Mouse (Mus musculus): ENCODE data around the gene Spdye4b. TPM values are rescaled to one million over a fixed set of nuclear protein-coding genes. Genes with fewer than 3 reads are reported as not detected.

Gene Spdye4b
- polyA plus RNA-seq, 1 experiment from 2014 or later = not detected

DNA sequence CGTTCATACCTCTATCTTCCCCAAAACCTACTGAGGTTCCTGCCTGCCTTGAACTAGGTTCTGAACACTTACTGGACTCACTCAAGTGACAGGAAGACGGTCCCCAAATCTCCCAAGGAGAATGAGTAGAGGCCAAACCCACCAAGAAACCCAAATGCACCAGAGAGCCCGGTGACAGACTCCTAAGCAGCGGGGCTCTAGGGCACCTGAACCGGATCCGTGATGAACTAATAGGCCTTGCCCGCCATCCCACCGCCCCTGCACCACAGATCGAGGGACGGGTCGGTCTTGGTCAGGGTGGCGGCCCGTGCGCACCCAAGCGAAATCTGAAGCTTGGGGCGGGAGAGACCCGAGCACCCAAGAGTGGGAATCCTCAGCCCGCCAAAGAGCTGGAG lies 72.0 kb downstream of the Spdye4b start:
- WGBS (ENCODE audit: missing documents) = 55% methylated on average over 18 of the region's 18 CpGs

DNA sequence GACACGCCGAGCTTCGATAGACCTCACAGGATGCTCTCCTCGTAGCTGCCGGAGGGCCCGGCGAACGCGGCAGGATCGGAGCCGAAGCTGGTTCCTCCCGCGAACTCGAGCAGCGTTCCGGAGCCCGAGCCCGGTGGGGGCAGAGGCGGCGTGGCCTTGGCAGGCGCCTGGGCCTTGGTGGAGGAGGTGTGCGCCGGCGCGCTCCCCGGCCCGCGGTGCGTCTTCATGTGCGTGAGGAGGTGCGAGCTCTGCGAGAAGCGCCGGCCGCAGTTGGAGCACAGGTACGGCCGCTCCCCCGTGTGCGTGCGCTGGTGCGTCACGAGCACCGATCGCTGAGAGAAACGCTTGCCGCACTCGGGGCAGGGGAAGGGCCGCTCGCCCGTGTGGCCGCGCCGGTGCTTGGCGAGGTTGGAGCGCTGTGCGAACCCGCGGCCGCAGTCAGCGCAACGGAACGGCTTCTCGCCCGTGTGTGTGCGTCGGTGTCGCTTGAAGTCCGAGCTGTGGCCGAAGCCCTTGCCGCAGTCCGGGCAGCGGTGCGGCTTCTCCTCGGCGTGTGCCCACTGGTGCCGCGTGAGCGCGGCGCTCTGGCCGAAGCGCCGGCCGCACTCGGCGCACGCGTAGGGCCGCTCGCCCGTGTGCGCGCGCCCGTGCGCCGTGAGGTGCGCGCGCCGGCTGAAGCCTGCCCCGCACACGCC lies 72.5 kb downstream of the Spdye4b start:
- no peak overlapping the region for H3K27ac ChIP-seq
- no peaks in the 10 kb centered on the region for H3K36me3 ChIP-seq (ENCODE audit: inconsistent target)
- no peak overlapping the region for H3K4me3 ChIP-seq (ENCODE audit: inconsistent target)
- WGBS (ENCODE audit: missing documents) = 13% methylated on average over 89 of the region's 103 CpGs
- H3K79me2 ChIP-seq (ENCODE audit: inconsistent target) = no peaks in the 10 kb centered on the region

More for the DNA sequence above, 72.0 kb downstream of the Spdye4b start:
- no peak overlapping the region for H3K27ac ChIP-seq
- 0 out of 2 replicates have a peak, but pooled peaks cover 3% of the 10 kb centered on the region for H3K36me3 ChIP-seq (ENCODE audit: inconsistent target)
- no peak overlapping the region for H3K4me3 ChIP-seq (ENCODE audit: inconsistent target)
- H3K79me2 ChIP-seq (ENCODE audit: inconsistent target) = no peaks in the 10 kb centered on the region

DNA sequence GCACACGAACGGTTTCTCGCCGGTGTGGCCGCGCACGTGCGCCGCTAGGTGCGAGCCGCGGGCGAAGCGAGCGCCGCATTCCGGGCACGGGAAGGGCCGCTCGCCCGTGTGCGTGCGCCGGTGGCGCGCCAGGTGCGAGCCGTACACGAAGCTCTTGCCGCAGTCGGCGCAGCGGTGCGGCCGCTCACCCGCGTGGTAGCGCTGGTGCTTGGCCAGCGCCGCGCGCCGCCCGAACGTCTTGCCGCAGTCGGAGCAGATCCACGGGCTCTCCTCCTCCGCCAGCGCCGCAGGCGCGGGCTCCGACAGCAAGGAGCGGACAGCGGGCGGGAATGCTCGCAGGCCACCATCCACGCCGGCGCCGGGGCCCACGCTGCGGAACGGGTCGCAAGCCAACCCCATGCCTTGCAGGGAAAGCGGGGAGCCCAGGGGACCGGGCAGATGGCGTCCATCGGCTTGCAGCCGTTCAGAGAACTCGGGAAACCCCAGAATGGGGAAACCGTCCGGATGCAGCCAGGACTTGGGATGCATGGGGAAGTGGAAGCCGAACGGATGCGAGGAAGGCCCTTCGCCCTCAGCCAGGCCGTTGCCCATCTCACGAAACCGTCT lies 73.2 kb downstream of the Spdye4b start:
- Histone ChIP-seq H3K4me3 (ENCODE audit: inconsistent target) (no peak overlapping the region), H3K79me2 (ENCODE audit: inconsistent target) (no peaks in the 10 kb centered on the region), H3K27ac (no peak overlapping the region), H3K36me3 (ENCODE audit: inconsistent target) (no peaks in the 10 kb centered on the region)
- WGBS (ENCODE audit: missing documents) = 11% methylated on average over 78 of the region's 81 CpGs

Other genes starting within 250 kb of the Spdye4b start
- gene Fscn1, start 220.7 kb upstream of the Spdye4b start, polyA plus RNA-seq (2018) = 0.81 to 1.8 TPM (median 0.94 TPM) in 3 replicates
- 21.4 to 26.2 TPM (median 23.3 TPM) in 3 replicates for gene Rnf216, start 68.0 kb upstream of the Spdye4b start, polyA plus RNA-seq (2018)
- not detected in 3 replicates for gene Olfr718-ps1, start 33.4 kb upstream of the Spdye4b start, polyA plus RNA-seq (2018)
- gene Rbak, start 242 bp upstream of the Spdye4b start, polyA plus RNA-seq (2018) = 4.6 to 4.9 TPM (median 4.8 TPM) in 3 replicates
- gene Spdye4a, start 45.9 kb downstream of the Spdye4b start, polyA plus RNA-seq (2018) = not detected in 3 replicates
- 4.7 to 6.0 TPM (median 5.2 TPM) in 3 replicates for gene Zfp12, start 54.1 kb downstream of the Spdye4b start, polyA plus RNA-seq (2018)
- 2.5 TPM in 3 replicates for gene Zfp316, start 89.0 kb downstream of the Spdye4b start, polyA plus RNA-seq (2018)
- gene Zfp853, start 112.6 kb downstream of the Spdye4b start, polyA plus RNA-seq (2018) = not detected in 3 replicates
- gene E130309D02Rik, start 134.3 kb downstream of the Spdye4b start, polyA plus RNA-seq (2018) = 11.1 to 17.3 TPM (median 13.0 TPM) in 3 replicates
- gene Zdhhc4, start 148.2 kb downstream of the Spdye4b start, polyA plus RNA-seq (2018) = 26.9 to 33.6 TPM (median 31.4 TPM) in 3 replicates
- gene Grid2ip, start 176.3 kb downstream of the Spdye4b start, polyA plus RNA-seq (2018) = not detected in 3 replicates
- 32.5 to 65.4 TPM (median 39.8 TPM) in 3 replicates for gene Kdelr2, start 222.8 kb downstream of the Spdye4b start, polyA plus RNA-seq (2018)

Measured in macrophage (primary cell).